Mouse (Mus musculus): ENCODE results near the gene Tmem202. TPM values are rescaled to one million over a fixed set of nuclear protein-coding genes. Genes with fewer than 3 reads are reported as not detected.

The Tmem202 gene
- 0.43 TPM in 1 of 2 replicates, not detected in the other for polyA plus RNA-seq (2012; rRNA removed)

GRCm38 (mm10) chr9:59539441-59540137 is at the start of gene Tmem202, which contains the start of gene Hexa:
TSS of gene Tmem202 (minus strand) at chr9:59539847.
TSS of gene Hexa (plus strand) at chr9:59539540.
- DNase-seq (ENCODE audit: low read depth, low spot score), result no peak
- WGBS, result under 1% methylated on average over 55 of the region's 55 CpGs

- WGBS, result 49% methylated on average over 12 of the region's 12 CpGs
- DNase-seq (ENCODE audit: low read depth, low spot score), result no peak
These were observed 49.3 kb upstream of the Tmem202 start for GRCm38 (mm10) chr9:59588710-59589671.

DNA sequence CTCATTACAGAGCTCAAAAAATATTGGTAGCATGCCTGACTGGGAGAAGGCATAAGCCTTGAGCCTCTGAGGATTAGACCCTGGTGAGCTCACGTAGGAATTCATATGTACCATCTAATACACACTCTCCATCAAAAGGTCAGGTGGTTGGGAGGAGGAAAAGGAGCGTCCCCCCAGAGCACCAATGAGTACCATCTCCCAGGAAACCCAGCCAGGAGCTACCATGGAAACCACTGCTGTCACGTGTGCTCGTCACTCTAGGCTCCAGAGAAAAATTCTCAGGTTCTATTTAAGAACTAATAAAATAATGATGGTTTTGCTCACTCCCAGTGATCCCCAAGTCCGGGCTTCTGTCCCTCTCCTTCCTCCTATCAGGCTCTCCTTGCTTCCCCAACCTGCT is 48.6 kb upstream of the Tmem202 start:
- 70% methylated on average over 5 of the region's 5 CpGs for WGBS
- DNase-seq (ENCODE audit: low read depth, low spot score), result no peak

GRCm38 (mm10) chr9:59584871-59585308 is 45.2 kb upstream of the Tmem202 start:
- 2% methylated on average over 13 of the region's 13 CpGs for WGBS
- DNase-seq (ENCODE audit: low read depth, low spot score), result no peak

GRCm38 (mm10) chr9:59578505-59578867 is 38.8 kb upstream of the Tmem202 start:
- WGBS, result under 1% methylated on average over 20 of the region's 20 CpGs

GRCm38 (mm10) chr9:59577844-59578504 is 38.3 kb upstream of the Tmem202 start, which contains the start of gene Celf6:
TSS of gene Celf6 (plus strand) at chr9:59577917.
- WGBS, result under 1% methylated on average over 56 of the region's 61 CpGs
- peak; percentile 42 for DNase-seq (ENCODE audit: low read depth, low spot score)

More at GRCm38 (mm10) chr9:59578505-59578867, 38.8 kb upstream of the Tmem202 start:
- no peak for DNase-seq (ENCODE audit: low read depth, low spot score)

- DNase-seq (ENCODE audit: low read depth, low spot score), result no peak
- 14% methylated on average over 13 of the region's 13 CpGs for WGBS
These were observed 37.8 kb upstream of the Tmem202 start for GRCm38 (mm10) chr9:59577401-59577800.

- WGBS, result 61% methylated on average over 2 of the region's 2 CpGs
- no peak for DNase-seq (ENCODE audit: low read depth, low spot score)
These were observed 32.2 kb upstream of the Tmem202 start for GRCm38 (mm10) chr9:59571852-59572251.

GRCm38 (mm10) chr9:59567111-59567510 is 27.5 kb upstream of the Tmem202 start:
- 15% methylated on average over 6 of the region's 6 CpGs for WGBS
- no peak for DNase-seq (ENCODE audit: low read depth, low spot score)

GRCm38 (mm10) chr9:59565600-59565999 is 26.0 kb upstream of the Tmem202 start:
- no peak for DNase-seq (ENCODE audit: low read depth, low spot score)
- 19% methylated on average over 4 of the region's 4 CpGs for WGBS

- 69% methylated on average over 4 of the region's 4 CpGs for WGBS
- DNase-seq (ENCODE audit: low read depth, low spot score), result no peak
These were observed 14.1 kb upstream of the Tmem202 start for GRCm38 (mm10) chr9:59553719-59554118.

DNA sequence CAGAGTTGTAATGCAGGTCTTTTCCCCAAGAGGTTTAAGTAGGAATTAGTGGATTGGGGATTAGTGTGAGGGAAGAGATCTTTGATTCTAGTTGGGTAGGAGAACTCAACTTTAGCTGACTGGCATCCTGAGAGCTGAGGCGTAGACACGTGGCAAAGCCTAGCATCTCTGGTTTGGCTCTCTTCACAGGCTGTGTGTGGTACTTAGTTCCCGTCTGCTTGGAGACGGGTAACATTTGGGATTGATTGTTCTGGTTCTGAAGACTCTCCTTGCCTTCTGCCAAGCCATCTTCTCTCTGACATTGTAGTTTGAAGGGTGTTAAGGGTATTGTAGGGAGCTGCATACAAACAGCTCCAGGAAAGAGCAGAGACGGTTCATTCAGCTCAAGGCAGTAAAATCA is 13.0 kb upstream of the Tmem202 start:
- DNase-seq (ENCODE audit: low read depth, low spot score), result no peak
- WGBS, result 92% methylated on average over 5 of the region's 5 CpGs

GRCm38 (mm10) chr9:59551620-59552031 is 12.0 kb upstream of the Tmem202 start:
- 25% methylated on average over 3 of the region's 3 CpGs for WGBS
- DNase-seq (ENCODE audit: low read depth, low spot score), result no peak

- WGBS, result 68% methylated on average over 5 of the region's 5 CpGs
- DNase-seq (ENCODE audit: low read depth, low spot score), result no peak
These were observed 11.4 kb upstream of the Tmem202 start for GRCm38 (mm10) chr9:59551017-59551416.

- no peak for DNase-seq (ENCODE audit: low read depth, low spot score)
- 93% methylated on average over 4 of the region's 4 CpGs for WGBS
These were observed 10.4 kb upstream of the Tmem202 start for GRCm38 (mm10) chr9:59550077-59550476.

DNA sequence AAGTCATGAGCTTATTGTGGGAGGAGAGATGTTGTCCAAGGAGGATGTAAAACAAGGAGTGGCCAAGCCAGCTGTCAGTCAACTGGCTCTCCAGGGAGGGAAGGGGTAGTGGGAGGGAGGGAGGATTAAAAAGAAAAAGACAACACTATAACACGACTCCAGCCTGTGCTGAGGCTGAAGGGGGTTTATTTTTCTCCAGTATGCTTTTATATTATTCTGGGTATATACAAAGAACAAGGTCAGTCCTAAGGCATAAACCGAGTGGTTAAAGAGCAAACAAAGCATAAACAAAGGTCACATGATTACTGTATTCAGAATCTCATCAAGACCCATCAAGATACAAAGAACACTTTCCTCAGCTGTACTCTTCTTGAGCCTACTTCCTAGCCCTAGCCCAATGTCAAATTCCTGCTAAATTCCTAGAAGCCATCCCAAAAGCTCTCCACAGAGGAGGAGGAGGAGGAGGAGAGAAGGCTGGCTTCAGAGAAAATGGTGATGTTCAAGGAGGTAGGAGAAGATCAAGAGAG is 9.4 kb upstream of the Tmem202 start:
- no peak for DNase-seq (ENCODE audit: low read depth, low spot score)
- WGBS, result 26% methylated on average over 2 of the region's 2 CpGs

- no peak for DNase-seq (ENCODE audit: low read depth, low spot score)
- WGBS, result 67% methylated on average over 1 of the region's 1 CpGs
These were observed 8.2 kb upstream of the Tmem202 start for GRCm38 (mm10) chr9:59547869-59548268.

DNA sequence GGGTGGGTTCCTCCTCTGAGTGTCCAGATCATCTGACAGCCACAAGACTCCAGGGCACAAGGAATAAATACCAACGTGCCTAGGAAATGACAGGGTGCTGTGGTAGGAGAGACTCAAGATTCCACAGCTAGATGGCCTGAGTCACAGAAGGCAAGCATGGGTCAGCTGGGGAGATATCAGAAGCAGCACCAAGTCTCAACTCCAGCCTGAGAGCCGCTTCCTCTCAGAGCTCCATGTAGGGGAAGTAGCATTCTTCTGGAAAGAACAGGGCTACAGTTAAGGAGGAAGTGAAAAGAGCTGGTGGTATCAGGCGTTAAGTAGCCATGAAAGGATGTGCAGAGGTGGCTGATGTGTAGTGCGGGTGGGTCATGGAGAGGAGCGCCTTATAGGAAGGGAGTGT is 5.1 kb upstream of the Tmem202 start:
- 76% methylated on average over 5 of the region's 5 CpGs for WGBS
- DNase-seq (ENCODE audit: low read depth, low spot score), result no peak

GRCm38 (mm10) chr9:59542766-59543324 is 3.2 kb upstream of the Tmem202 start:
- DNase-seq (ENCODE audit: low read depth, low spot score), result no peak

All from large intestine, adult 2 months (tissue).